24 mouse cellular contexts compared by ENCODE assay signal in genomic region chr11:53231836-53232235, GRCm38 (mm10).
A peak's percentile ranks its signal among the peaks of the same experiment; 100 is the strongest.
DNase-seq lines count a peak whose midpoint lies in the region; ATAC-seq lines count a peak whose summit lies in the region.
"Had no signal": no experiment of that assay in that cellular context is flagged by ENCODE, and none has a peak within 500 bp of the region (broad histone marks: within the 10 kb centered on the region; RNA-seq: fewer than 3 reads in every experiment).

No protein-coding gene starts in this region.

- no peaks in the 10 kb centered on the region for H3K36me3 ChIP-seq in forebrain, embryonic 15.5 days
- no peaks in the 10 kb centered on the region for H3K36me3 ChIP-seq in forebrain, embryonic 10.5 days (replicated peaks)
- H3K36me3 ChIP-seq: embryonic facial prominence, embryonic 13.5 days; hindbrain, embryonic 12.5 days; hindbrain, embryonic 15.5 days had no signal

- 58% methylated on average over 5 of the region's 5 CpGs for WGBS in forebrain, embryonic 15.5 days
- WGBS in forebrain, embryonic 10.5 days = 93% methylated on average over 5 of the region's 5 CpGs

- DNase-seq in forebrain, embryonic 10.5 days (ENCODE audit: extremely low spot score, low spot score) = no peak
- no peak for DNase-seq in frontal cortex, postnatal 25 days (ENCODE audit: low spot score in 2 of 2)
- peak; percentile 27 for DNase-seq in right cerebral cortex, adult 18-20 months
- no peak for DNase-seq in right cerebral cortex, postnatal 14 days
- peak; percentile 44 for DNase-seq in telencephalon, adult 2 months (ENCODE audit: low read depth, low spot score)
- DNase-seq in adrenal gland, postnatal 4 days (ENCODE audit: low spot score in 2 of 2) = no peak
- DNase-seq: adrenal gland, adult 2 months; adrenal gland, postnatal 14 days; cerebellum, adult 11 months; cerebellum, adult 2 months; cerebellum, adult 9-11 months; cerebellum, postnatal 25 days; gastrocnemius, postnatal 14 days; heart, adult 11 months; kidney, adult 2 months had no signal

- no peak overlapping the region for H3K4me2 ChIP-seq in forebrain, embryonic 15.5 days (replicated peaks)
- H3K4me2 ChIP-seq: embryonic facial prominence, embryonic 13.5 days; heart, embryonic 11.5 days; hindbrain, embryonic 12.5 days; hindbrain, embryonic 15.5 days had no signal

- H3K9ac ChIP-seq in forebrain, embryonic 15.5 days (replicated peaks) = no peak overlapping the region
- H3K9ac ChIP-seq: embryonic facial prominence, embryonic 13.5 days; hindbrain, embryonic 12.5 days; hindbrain, embryonic 15.5 days had no signal

- no peak overlapping the region for H3K4me3 ChIP-seq in forebrain, embryonic 15.5 days
- H3K4me3 ChIP-seq in forebrain, embryonic 10.5 days = no peak overlapping the region
- H3K4me3 ChIP-seq: embryonic facial prominence, embryonic 13.5 days; erythroblast, embryonic 14.5 days; hindbrain, embryonic 12.5 days; hindbrain, embryonic 15.5 days had no signal

- ATAC-seq in forebrain, embryonic 15.5 days (replicated peaks) = no peak
- ATAC-seq in frontal cortex, adult (ENCODE audit: low TSS enrichment) = peak; percentile 42; the same call in 1 of the 2 replicates
- ATAC-seq: CD4-positive, CD25-positive, alpha-beta regulatory T cell, adult 4 months; intestine, postnatal 0 days had no signal

- H3K27me3 ChIP-seq in forebrain, embryonic 15.5 days = no peaks in the 10 kb centered on the region
- no peaks in the 10 kb centered on the region for H3K27me3 ChIP-seq in forebrain, embryonic 10.5 days (ENCODE audit: poor library complexity, severe bottlenecking)
- H3K27me3 ChIP-seq: embryonic facial prominence, embryonic 13.5 days; hindbrain, embryonic 12.5 days; hindbrain, embryonic 15.5 days had no signal

- H3K27ac ChIP-seq in forebrain, embryonic 15.5 days (replicated peaks) = 0 out of 2 replicates have a peak overlapping the region, but pooled peaks have one; percentile 17
- H3K27ac ChIP-seq in forebrain, embryonic 10.5 days = no peak overlapping the region
- H3K27ac ChIP-seq: embryonic facial prominence, embryonic 13.5 days; hindbrain, embryonic 12.5 days; hindbrain, embryonic 15.5 days had no signal

- H3K4me1 ChIP-seq in forebrain, embryonic 15.5 days = peaks cover 9% of the 10 kb centered on the region
- no peaks in the 10 kb centered on the region for H3K4me1 ChIP-seq in forebrain, embryonic 10.5 days
- H3K4me1 ChIP-seq: embryonic facial prominence, embryonic 13.5 days; hindbrain, embryonic 12.5 days had no signal

- H3K9me3 ChIP-seq in forebrain, embryonic 15.5 days = no peaks in the 10 kb centered on the region
- no peaks in the 10 kb centered on the region for H3K9me3 ChIP-seq in forebrain, embryonic 10.5 days
- H3K9me3 ChIP-seq: hindbrain, embryonic 15.5 days had no signal

Comparison
In these comparisons a context has a peak if more than half of its experiments do, and no peak if none do; other contexts are left out.
1. DNase-seq: peak in right cerebral cortex, adult 18-20 months (single experiment) and telencephalon, adult 2 months (single experiment); none in forebrain, embryonic 10.5 days (single experiment), frontal cortex, postnatal 25 days (0 of 2), right cerebral cortex, postnatal 14 days (single experiment) and adrenal gland, postnatal 4 days (0 of 2).